Mouse (Mus musculus) layer of hippocampus, adult 2 months (tissue): ENCODE results near the gene Depdc1b. TPM values are rescaled to one million over a fixed set of nuclear protein-coding genes. Genes with fewer than 3 reads are reported as not detected.

ENCODE experiments used
- DNase-seq, 2 experiments: peaks; one replicate each; pipeline ENCODE4 v3.0.0; 2022; ENCODE audit warnings: low spot score in 2 of 2
- H3K27ac ChIP-seq: fragments of 200-600 bp; 2 replicates; pipeline ENCODE4 v1.8.1; 2022
- H3K4me3 ChIP-seq: fragments of 200-600 bp; 2 replicates; pipeline ENCODE4 v1.8.1; 2022; ENCODE audit warnings: mild to moderate bottlenecking
- CTCF ChIP-seq: fragments of 200-600 bp; conservative IDR thresholded peaks from 2 replicates; pipeline ENCODE4 v1.8.1; 2022; ENCODE audit warnings: antibody characterized with exemption, mild to moderate bottlenecking, moderate library complexity
- total RNA-seq, 2 experiments: library from RNA; stranded (reverse); gene quantifications; 2 replicates each; pipeline ENCODE4 v1.2.3; 2021

Gene Depdc1b
- total RNA-seq, 2 experiments from 2014 or later, result 0.33 to 0.34 TPM

DNA sequence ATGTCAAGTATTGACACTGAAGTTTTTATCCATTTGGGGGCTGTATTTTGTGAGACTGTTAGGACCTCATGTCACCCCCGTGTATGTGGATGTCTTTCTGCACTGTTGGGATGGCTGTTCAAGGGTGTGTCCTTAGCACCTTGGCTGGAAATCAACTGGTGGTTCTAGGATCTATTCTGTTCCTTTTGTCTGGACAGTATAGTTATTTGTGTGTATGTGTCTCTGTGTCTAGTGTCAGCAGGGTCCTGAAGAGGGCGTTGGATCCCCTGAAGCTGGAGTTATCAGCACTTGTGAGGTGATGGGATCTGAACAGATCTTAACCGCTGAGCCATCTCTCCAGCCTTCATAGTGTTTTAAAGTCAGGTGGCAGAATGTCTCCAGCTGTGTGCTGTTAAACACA, 65.0 kb downstream of the Depdc1b start:
- no peak for TF ChIP-seq CTCF
- Histone ChIP-seq H3K27ac (no peak overlapping the region), H3K4me3 (no peak overlapping the region)
- DNase-seq, result no peak

DNA sequence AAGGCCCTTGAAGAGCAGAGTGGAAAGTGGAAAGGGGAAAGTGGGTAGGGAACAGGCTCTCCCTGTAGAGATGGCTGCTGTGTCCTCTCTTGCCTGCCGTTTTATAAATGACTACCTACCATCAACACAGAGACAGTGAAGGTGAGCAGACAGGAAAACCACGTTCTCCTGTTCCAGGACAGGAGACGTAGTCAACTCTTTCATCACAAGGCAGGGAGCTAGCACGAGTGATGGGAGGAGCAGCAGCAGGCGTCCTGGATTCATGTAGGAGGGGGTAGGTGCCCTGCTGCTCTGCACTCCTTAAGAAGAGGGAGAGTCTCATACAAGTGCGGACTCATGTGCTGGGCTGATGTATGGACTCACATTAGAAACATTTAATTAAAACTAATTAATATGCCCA, 66.9 kb downstream of the Depdc1b start:
- DNase-seq, result no peak
- no peak overlapping the region for H3K27ac ChIP-seq
- TF ChIP-seq CTCF, result no peak
- H3K4me3 ChIP-seq, result no peak overlapping the region

DNA sequence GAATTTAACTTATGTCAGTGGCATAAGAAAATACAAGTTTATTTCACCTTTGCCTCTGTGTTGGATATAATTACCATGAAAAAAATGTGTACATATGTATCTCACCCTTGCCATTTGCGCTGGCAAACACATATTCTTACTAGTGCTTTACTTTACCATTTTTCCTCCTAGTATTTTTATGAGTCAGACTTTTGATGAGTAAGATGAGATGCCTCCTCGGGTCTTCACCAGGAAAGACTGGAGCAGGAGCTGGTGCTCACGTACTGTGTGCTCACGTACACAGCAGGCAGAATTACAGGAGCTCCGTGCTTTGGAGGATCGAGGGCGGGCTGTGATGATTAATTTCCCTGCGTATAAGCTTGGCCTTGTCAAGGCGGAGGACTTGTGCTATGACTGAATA, 69.9 kb downstream of the Depdc1b start:
- no peak overlapping the region for H3K4me3 ChIP-seq
- no peak overlapping the region for H3K27ac ChIP-seq
- no peak for DNase-seq
- TF ChIP-seq CTCF, result no peak

DNA sequence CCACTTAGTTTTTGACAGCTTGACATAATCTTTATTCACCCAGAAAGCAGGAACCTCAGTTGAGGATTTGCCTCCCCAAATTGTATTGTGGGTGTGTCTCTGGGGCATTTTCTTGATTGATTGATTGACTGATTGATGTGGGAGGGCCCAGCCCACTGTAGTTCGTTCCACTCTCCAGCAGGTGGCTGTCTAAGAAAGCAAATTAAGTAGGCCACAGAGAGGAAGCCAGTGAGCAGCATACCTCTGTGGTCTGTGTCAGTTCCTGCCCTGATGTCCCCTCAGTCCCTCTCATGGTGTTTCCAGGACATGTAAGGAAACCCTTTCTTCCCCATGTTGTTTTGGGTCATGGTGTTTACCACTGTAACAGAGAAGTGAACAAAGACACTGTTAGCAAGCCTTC, 74.4 kb downstream of the Depdc1b start:
- peak; percentile 90 for TF ChIP-seq CTCF
- no peak overlapping the region for H3K27ac ChIP-seq
- no peak overlapping the region for H3K4me3 ChIP-seq
- DNase-seq, result peak; percentile 38 to 39

DNA sequence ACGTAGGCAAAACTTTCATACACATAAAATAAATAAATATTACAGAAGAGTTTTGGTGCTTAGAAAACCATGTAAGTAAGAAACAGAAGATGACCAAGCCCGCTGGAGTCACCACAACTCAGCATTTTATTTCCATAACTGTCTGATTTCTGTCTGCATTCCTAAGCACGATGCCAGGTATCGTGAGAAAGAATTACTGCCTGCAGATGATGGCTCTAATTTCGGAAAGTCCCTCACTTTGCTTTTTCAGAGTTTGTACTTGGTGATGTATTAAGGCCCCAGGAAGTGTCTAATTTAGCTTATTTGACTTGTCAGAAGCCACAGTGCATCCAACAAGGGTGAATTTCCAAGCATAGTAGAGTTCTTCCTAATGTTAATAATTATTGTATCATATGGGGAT, 87.1 kb downstream of the Depdc1b start:
- Histone ChIP-seq H3K27ac (no peak overlapping the region), H3K4me3 (no peak overlapping the region)
- no peak for TF ChIP-seq CTCF
- DNase-seq, result no peak

DNA sequence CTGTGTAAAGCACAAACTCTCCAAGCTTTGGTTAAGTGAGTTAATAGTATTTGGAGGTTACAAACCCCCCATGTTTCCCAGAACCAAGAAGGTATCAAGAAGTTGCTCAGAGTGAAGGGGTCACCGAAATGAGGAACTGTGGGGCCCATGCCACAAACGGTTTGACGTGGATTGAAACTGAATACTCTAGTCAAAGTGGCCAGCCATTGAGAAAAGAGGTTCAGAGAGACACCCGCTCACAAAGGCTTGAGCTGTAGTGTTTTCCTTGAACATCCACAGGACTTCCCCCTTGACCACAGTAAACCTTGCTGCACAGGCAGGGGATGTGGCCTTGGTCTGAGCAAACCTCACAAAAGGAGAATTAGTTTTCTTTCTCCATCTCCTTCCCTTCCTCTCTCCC, 88.2 kb downstream of the Depdc1b start:
- TF ChIP-seq CTCF, result no peak
- DNase-seq, result no peak
- H3K27ac ChIP-seq, result no peak overlapping the region
- H3K4me3 ChIP-seq, result no peak overlapping the region

DNA sequence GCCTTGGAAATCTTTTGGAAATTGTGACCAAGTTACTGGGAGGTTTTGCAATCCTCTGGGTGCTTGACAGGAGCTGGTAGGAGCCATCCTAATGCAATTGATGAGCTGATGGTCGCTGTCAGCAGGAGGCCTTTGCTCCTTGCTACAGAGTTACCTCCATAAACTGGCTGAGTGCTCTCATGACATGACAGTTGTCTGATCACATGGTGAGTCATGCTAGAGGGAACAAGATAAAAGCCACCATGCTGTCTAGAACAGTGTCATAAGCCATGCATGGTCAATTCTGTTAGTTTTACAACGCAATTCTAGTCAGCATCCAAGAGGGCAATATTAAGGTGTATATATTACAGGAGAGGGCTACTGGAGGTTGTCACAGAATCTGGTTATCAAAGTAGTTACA, 99.3 kb downstream of the Depdc1b start:
- DNase-seq, result no peak
- no peak for TF ChIP-seq CTCF
- H3K27ac ChIP-seq, result no peak overlapping the region
- no peak overlapping the region for H3K4me3 ChIP-seq

DNA sequence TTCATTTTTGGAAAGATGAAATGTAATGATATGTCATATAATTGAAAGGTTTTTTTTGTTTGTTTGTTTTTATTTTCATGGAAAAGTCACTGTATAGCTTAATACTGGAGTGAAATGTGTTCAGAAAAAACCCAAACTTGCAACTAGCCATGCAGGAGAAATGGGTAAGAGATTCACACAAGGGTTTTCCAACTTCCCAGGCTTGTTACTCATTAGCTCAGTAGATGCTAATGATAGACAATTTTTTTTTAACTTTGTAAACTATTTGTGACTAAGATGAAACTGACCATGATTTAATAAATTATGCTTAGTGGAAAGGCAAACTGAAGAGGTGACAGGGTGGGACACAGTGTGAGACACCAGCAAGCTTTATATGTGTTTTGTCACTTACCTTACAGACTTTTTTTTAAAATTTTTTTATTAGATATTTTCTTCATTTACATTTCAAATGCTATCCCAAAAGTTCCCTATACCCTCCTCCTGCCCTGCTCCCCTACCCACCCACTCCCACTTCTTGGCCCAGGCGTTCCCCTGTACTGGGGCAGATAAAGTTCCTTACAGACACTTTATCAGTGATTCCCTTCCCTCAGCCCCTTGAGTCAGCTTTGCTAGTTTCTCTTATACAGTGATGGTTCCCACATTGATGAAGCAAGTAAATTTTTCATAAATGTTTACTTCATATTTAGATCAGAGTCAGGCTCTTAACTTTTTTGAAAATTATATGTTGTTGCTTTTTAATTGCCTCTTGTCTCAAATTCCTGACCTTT, 102.8 kb downstream of the Depdc1b start:
- H3K27ac ChIP-seq, result no peak overlapping the region
- no peak for TF ChIP-seq CTCF
- no peak overlapping the region for H3K4me3 ChIP-seq
- DNase-seq, result no peak

DNA sequence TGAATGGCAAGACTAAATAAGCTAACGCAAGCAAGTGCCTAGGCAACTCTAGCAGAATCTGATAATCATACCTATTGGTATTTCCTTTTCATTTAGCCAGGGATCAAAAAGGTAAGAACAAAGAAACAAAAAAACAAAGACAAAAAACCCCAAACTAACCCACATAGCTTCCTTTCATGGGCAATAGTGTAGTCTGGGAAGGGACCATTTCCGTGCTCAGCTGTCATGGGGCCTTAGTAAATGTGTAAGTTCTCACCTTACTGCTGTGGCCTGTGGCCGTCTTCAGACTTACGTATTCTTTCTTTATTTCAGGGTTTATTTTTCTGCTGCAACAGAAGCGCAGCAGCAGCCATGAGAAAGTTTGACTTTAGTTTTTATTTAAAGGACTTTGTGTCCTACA, 110.2 kb downstream of the Depdc1b start:
- no peak for DNase-seq
- TF ChIP-seq CTCF, result no peak
- no peak overlapping the region for H3K27ac ChIP-seq
- H3K4me3 ChIP-seq, result no peak overlapping the region

DNA sequence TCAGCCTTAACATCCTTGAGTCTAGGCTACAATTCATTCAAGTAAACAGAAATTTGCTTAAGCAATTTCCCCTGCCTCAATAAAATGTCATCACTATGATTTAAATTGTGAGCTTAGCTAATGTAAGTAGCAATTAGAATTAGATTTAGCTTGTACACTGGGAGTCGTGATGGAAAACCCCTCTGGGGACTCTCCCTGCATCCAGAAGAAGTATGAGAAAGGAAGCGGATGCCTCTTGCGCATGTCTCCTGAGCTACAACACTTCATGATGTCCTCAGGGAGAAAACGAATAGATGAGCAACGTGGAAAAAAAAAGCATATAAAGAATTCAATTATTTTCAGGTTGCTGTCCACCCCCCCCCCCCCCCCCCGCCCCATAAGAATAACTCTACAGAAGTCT, 112.7 kb downstream of the Depdc1b start:
- Histone ChIP-seq H3K27ac (no peak overlapping the region), H3K4me3 (no peak overlapping the region)
- DNase-seq, result no peak
- TF ChIP-seq CTCF, result no peak

DNA sequence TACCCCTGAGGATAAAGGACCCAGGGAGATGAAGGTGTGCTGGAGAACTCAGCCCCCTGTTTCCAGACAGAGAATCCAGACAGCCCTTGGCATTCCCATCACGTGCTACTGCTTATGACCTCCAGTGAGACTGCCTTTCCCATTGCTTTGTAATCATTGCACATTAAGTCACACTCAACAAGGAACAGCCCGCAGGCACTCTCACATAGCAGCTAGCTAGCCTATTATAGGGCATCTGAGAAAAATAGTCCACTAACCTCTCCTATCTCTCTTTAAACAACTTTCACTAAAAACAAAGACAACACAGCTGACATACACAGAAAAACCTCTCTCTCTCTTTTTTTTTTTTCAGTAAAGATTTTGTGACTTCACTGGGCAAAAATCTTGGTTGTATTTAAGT, 113.5 kb downstream of the Depdc1b start:
- no peak for DNase-seq
- Histone ChIP-seq H3K27ac (no peak overlapping the region), H3K4me3 (no peak overlapping the region)
- no peak for TF ChIP-seq CTCF

DNA sequence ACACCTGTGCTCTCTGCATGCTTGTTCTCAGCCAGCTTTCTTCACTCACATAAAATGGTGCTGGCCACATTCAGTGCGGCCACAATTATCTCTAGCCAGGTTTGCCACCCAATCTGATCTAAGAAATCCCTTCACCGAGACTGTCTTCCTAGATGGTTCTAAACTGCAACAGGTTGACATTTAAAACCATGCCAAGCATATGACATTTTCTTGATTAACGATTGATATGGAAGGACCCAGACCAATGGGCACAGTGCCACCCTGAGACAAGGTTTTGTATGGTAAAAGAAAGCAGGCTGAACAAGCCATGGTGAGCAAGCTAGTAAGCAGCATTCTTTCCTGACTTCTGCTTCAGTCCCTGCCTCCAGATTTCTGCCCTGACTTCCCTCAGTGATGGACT, 115.6 kb downstream of the Depdc1b start:
- Histone ChIP-seq H3K27ac (no peak overlapping the region), H3K4me3 (no peak overlapping the region)
- no peak for DNase-seq
- TF ChIP-seq CTCF, result no peak

DNA sequence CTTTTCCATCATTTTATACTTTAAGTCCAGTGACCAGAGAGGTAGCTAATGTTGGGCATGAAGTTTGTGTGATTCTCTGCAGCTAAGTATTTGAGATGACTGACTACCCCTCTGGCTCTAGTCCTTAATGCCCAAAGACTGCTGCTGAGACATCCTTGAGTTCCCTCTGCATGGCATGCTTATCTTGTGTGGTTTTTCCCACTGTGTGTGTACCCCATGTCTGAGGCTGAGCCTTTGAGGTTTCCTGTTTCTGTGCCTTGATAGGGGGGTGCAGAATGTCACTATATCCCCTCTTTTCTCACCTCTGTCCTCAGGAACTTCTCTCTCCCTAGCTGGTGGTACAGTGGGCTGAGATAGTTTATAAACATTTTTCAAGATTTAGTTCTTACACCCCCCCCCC, 119.6 kb downstream of the Depdc1b start:
- no peak for TF ChIP-seq CTCF
- DNase-seq, result no peak
- H3K27ac ChIP-seq, result no peak overlapping the region
- H3K4me3 ChIP-seq, result no peak overlapping the region

DNA sequence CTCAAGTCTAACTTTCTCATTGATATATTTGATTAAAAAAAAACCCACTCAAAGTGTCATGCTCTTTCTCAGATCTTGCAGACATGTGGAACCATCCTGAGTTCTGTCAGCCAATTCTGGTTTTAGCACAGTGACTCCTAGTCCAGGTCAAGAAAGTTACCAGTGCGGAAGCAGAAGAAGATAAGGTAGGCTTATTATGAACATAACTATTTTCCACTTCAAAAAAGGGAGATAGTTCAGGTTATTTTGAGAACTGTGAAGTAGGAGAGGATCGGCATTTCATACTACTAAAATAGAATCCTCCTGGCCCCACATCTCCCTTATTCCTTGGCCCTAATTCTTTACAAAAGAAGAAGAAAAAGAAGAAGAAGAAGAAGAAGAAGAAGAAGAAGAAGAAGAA, 121.3 kb downstream of the Depdc1b start:
- no peak for DNase-seq
- TF ChIP-seq CTCF, result no peak
- Histone ChIP-seq H3K27ac (no peak overlapping the region), H3K4me3 (no peak overlapping the region)
